Mouse (Mus musculus) c-Kit-positive CD71-positive TER-119-negative erythroid progenitor cells, embryonic 14.5 days (primary cell): ENCODE results near the gene Eid1.

ENCODE experiments used
- DNase-seq: peaks from one replicate; pipeline ENCODE4 v3.0.0-alpha.2; 2013; ENCODE audit warnings: low read depth

Eid1 gene

GRCm38 (mm10) chr2:125670846-125671245 is 2.0 kb upstream of the Eid1 start:
- no peak for DNase-seq

DNA sequence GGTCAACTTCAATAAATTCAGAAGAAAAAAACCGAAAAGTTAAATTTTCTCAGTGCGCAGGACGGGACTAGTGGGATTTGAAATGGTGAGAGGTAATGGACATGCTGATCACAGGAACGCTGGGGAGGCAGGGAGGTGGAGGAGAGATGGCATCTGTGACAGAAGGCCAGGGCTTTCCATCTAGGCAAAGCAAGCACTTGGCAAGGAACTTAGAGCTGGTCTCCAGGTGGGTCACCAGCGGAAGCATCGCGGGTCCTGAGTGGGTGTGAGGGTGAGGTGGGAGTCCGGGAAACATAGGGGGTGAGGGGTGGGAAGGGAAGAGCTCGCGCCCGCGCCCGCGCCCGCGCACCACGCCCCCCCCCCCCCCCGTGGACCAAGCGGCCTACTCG is 333 bp upstream of the Eid1 start:
- no peak for DNase-seq

GRCm38 (mm10) chr2:125681811-125682210 is 8.9 kb downstream of the Eid1 start:
- no peak for DNase-seq

DNA sequence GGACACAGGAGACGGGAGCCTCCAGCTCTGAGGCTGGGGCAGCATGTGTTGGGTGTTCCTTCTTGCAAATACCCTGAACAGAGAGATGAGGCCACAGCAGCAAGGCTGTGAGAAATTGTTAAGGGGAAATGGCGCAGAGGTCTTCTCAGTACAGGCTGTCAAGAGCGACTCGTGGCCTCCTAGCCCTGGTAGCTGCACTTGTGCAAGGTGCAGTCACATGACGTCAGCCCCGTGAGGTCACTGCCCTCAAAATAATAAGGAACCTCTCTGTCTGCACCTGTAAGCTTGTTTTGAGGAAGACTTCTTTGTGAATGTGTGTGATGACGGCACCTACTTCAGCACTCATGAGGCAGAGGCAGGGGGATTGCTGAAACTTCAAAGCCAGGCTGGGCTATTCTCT is 11.0 kb downstream of the Eid1 start:
- no peak for DNase-seq

DNA sequence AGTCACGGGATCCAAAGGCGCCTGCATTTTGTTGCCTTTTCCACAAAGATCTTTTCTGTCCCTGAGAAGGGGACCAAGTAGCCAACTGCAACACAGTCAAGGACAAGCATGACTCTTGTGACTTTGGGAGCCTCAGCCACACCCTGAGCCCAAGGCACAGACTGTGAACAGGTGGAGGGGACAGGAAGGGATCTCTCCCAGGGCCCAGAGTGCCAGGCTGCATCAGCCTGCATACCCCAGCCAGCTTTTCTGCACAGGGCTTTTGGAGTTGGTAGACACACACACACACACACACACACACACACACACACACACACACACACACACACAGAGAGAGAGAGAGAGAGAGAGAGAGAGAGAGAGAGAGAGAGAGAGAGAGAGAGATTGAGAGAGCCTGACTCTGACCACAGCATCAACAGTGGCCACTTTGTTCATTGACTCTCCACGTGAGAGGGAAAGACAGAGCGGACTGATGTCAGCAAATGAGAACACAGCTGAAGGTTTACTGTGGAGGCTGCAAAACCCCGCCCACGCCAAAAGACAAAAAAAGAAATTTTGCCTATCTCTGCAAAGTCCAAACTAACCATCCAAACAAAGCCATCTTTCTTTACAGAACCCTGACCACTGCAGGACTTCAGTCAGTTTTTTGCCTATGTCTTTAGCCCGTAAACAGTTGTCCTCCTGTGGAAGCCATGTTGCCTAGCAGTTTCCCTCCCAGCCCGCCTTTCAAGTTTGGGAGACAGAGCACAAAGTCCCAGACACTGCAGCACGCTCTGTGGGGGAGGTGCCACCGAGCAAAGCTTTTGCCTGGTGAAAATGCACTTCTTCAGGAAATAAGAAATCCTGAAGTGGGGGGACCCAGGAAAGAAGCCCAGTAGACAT is 11.9 kb downstream of the Eid1 start:
- DNase-seq = no peak

DNA sequence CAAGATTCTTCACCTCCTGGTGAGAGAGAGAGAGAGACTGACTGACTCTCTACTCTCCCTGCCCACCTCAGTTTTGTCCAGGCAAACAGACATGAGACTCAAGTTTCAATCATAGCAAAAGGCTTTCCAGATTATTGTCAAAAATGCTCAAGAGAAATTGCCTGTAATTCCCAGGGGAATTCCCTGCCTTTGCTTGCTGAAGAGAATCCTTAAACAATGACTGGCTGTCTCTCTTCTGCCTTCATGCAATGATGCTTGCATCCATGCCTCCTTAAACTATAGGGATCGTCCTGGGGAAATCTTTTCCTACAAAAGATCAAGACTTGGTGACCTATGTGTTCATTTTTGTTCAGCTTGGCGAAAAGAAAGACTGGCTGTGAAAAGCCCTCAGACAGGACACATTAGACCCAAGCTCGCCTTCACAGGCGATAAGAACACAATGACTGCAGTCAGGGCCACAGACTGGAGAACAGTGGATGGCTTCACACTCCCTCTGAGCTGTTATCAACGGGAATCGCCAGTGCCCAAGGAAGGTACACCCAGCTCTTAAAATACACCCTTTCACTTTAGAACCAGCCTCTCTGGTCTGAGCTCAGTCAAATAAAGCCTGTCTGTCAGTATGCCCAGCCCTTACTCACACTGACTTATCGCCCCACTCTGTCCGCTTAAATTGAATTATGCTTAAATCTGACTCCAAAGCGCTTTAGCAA is 12.7 kb downstream of the Eid1 start:
- no peak for DNase-seq

DNA sequence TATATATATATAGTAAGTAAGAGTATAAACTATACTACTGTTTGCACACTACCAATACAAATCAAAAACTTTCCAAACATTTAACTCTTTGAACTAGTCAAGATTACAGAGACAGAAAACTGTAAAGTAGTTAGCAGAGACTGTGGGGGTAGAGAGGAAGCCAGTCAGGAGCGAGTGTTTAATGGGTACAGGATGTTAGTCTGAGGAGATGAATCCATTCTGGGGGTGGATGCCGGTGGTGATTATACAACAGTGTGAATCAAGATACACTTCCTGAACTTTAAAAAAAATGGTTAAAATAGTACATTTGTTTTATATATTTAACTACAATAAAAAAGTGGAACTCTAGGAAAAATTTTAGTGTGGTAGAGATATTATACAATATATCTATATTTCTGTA is 19.1 kb downstream of the Eid1 start:
- no peak for DNase-seq

DNA sequence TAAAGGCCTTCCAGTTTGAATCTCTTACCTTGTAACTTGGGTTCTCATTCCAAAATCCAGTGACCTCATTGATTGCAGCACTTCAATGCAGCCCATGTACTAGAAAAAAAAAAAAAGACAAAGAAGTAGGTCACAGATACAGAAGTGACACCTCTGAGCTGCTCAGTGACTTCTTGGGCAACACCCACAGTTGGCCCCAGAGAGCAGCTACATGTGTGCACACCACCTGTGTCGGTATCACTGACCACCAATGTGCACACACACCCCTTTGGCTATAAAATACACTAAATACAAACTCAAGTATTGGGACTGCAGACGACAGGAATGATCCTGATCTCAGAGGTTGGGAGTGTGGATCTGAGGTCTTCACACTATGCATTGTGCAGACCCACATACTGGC is 21.9 kb downstream of the Eid1 start:
- no peak for DNase-seq

- DNase-seq = no peak
These were observed 23.3 kb downstream of the Eid1 start for GRCm38 (mm10) chr2:125696219-125696618.

GRCm38 (mm10) chr2:125701606-125702005 is 28.7 kb downstream of the Eid1 start:
- DNase-seq = no peak

DNA sequence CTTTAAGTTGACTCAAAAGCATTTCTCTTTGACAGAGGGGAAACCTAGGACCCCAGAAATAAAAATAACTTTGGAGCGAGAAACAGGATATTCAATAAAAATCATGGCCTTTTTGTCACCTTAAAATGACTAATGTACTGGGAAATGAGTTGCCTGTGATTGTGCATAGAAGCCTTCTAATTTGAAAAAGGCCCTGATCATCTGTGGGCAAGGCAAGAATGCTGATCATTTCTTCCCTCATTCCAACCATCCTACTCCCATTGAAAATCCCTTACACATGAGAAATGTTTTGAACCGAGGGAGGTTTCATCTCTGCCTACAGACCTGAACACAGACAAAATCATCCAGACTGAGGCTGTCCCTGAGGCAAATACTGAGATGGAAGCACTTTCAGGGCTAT is 30.0 kb downstream of the Eid1 start:
- DNase-seq = no peak

DNA sequence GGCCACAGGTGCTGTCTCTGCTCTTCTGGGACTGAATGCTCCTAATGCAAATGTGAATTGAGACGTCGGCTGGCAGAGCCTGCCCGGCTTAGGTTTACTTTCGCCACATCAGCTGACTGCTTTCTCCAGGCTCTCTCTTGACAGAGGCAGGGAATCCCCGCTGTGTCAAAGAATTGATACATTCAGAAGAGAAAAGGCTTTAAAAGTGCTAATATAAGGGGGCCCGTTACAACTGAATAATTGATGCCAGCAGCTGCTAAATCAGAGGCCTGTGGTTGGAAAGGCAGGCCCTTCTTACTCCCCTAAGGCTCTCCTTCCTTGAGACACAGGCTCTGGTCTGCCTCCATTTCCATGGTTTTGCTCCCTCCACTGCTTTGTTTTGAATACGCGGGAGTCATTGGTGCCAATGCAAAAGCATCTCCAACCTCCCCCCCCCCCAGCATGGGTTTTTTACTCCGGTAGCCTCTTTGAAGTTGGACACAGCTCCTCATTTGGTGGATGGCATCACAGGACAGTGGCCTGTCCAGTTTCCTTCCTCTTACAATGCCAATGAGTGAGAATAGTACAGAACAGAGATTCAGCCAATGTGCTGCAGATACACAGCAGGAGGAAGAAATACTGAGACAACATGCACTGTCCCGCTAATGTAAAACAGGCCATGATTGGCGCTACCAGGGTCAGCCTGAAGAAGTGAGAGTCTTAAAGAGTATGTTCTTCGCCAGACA is 32.2 kb downstream of the Eid1 start:
- no peak for DNase-seq

GRCm38 (mm10) chr2:125706510-125706921 is 33.6 kb downstream of the Eid1 start:
- no peak for DNase-seq

DNA sequence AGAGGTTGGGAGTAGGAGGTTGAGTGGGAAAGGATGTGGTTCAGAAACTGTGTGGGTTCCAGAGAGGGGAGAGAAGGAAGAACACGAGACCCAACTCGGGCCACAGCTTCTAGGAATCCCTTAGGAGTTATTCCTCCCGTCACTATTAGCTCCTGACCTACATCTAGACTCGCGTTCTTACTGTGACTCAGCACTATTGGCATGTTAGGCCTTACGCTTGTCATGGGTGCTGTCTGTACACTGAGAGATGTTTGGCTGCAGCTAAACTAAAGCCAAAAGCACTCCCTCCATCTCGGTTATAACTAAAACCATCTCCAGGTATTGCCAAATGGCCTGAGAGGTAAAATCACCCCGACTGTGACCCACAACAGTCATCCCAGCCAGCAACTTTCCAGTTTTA is 43.7 kb downstream of the Eid1 start:
- DNase-seq = no peak

- DNase-seq = no peak
These were observed 50.2 kb downstream of the Eid1 start for GRCm38 (mm10) chr2:125723086-125723407.

DNA sequence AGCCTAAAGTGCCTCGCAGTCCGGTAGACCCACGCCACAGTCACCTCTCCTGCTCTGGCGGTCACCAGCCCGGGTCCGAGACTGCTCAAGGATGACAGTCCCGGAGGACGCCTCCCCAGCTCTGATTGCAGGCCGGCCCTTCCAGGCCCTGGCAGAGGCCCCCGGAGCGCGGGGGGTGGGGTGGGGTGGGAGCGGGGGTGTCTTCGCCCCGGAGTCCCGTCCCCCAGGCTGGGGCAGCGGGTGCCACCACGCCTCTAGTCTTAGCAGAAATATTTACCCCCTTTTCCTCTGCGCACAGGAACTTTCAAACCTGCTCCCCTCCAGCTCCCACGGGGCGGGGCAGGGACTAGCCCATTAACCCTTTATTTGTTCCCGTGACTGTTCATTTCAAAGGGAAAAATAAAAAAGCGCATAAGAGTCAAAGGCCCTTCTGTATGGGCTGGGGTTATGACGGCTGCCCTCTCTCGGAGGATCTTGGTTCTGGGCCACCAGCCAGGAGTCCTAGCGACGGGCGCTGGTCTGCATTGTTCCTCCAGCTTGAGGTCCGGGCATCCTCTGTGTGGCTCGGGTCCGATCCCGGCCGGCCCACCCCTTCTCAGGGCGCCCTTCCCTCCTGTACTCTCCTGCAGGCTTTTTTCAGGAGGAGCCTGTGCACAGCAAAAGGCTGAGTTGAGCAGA is 50.7 kb downstream of the Eid1 start:
- DNase-seq = no peak

- no peak for DNase-seq
These were observed 51.2 kb downstream of the Eid1 start, which contains the start of gene Shc4 for GRCm38 (mm10) chr2:125724086-125724430. Gene Shc4 (minus strand): TSS chr2:125724148.
